Mouse (Mus musculus): ENCODE data around the gene Slc35f6. TPM values are rescaled to one million over a fixed set of nuclear protein-coding genes. Genes with fewer than 3 reads are reported as not detected.
A peak's percentile ranks its signal among the peaks of the same experiment; 100 is the strongest.

Slc35f6 gene
- polyA plus RNA-seq, 2 experiments = 10.1 to 10.2 TPM

GRCm38 (mm10) chr5:30678722-30679296 is 31.1 kb downstream of the Slc35f6 start:
- Histone ChIP-seq H3K4me1 (replicated peaks; ENCODE audit: control insufficient read depth in 2 of 2, insufficient read depth in 2 of 2, low read length in 1 of 2) (no peaks in the 10 kb centered on the region), H3K27ac (no peak overlapping the region), H3K4me3 (ENCODE audit: insufficient read depth in 1 of 2, low read depth in 2 of 2, low read length in 2 of 2) (no peak overlapping the region), H3K9ac (replicated peaks) (no peak overlapping the region), H3K36me3 (replicated peaks; ENCODE audit: control insufficient read depth, insufficient read depth, low read depth) (peaks cover 28% of the 10 kb centered on the region), H3K4me2 (ENCODE audit: low read depth) (no peak overlapping the region), H3K9me3 (ENCODE audit: control insufficient read depth, low read length) (no peaks in the 10 kb centered on the region), H3K27me3 (ENCODE audit: control insufficient read depth, insufficient read depth, low read length) (no peaks in the 10 kb centered on the region)
- ATAC-seq (ENCODE audit: insufficient read depth) (no peak), DNase-seq (ENCODE audit: low read depth in 3 of 3, low spot score in 3 of 3) (no peak)
- WGBS (ENCODE audit: insufficient replicate concordance) = 80% methylated on average over 4 of the region's 4 CpGs
- TF ChIP-seq EP300 (IDR thresholded peaks at IDR 0.05; ENCODE audit: low read depth) (no peak), CTCF (IDR thresholded peaks at IDR 0.05; ENCODE audit: low read depth) (no peak)

- H3K27me3 ChIP-seq (ENCODE audit: control insufficient read depth, insufficient read depth, low read length) = no peaks in the 10 kb centered on the region
- ATAC-seq (ENCODE audit: insufficient read depth) (no peak), DNase-seq (ENCODE audit: low read depth in 3 of 3, low spot score in 3 of 3) (no peak)
- H3K9me3 ChIP-seq (ENCODE audit: control insufficient read depth, low read length) = no peaks in the 10 kb centered on the region
- no peak overlapping the region for H3K4me3 ChIP-seq (ENCODE audit: insufficient read depth in 1 of 2, low read depth in 2 of 2, low read length in 2 of 2)
- no peak overlapping the region for H3K4me2 ChIP-seq (ENCODE audit: low read depth)
- no peaks in the 10 kb centered on the region for H3K4me1 ChIP-seq (replicated peaks; ENCODE audit: control insufficient read depth in 2 of 2, insufficient read depth in 2 of 2, low read length in 1 of 2)
- no peak overlapping the region for H3K9ac ChIP-seq (replicated peaks)
- TF ChIP-seq EP300 (IDR thresholded peaks at IDR 0.05; ENCODE audit: low read depth) (no peak), CTCF (IDR thresholded peaks at IDR 0.05; ENCODE audit: low read depth) (no peak)
- 37% methylated on average over 5 of the region's 5 CpGs for WGBS (ENCODE audit: insufficient replicate concordance)
- H3K27ac ChIP-seq = no peak overlapping the region
- peaks cover 20% of the 10 kb centered on the region for H3K36me3 ChIP-seq (replicated peaks; ENCODE audit: control insufficient read depth, insufficient read depth, low read depth)
Measured at GRCm38 (mm10) chr5:30679593-30679992, 31.9 kb downstream of the Slc35f6 start.

- no peak for ATAC-seq (ENCODE audit: insufficient read depth)
- no peak overlapping the region for H3K4me2 ChIP-seq (ENCODE audit: low read depth)
- H3K9ac ChIP-seq (replicated peaks) = no peak overlapping the region
- no peak for DNase-seq (ENCODE audit: low read depth in 3 of 3, low spot score in 3 of 3)
- H3K27me3 ChIP-seq (ENCODE audit: control insufficient read depth, insufficient read depth, low read length) = no peaks in the 10 kb centered on the region
- H3K9me3 ChIP-seq (ENCODE audit: control insufficient read depth, low read length) = no peaks in the 10 kb centered on the region
- H3K36me3 ChIP-seq (replicated peaks; ENCODE audit: control insufficient read depth, insufficient read depth, low read depth) = no peaks in the 10 kb centered on the region; the same call in 1 of the 2 replicates
- H3K27ac ChIP-seq = no peak overlapping the region
- no peaks in the 10 kb centered on the region for H3K4me1 ChIP-seq (replicated peaks; ENCODE audit: control insufficient read depth in 2 of 2, insufficient read depth in 2 of 2, low read length in 1 of 2)
- WGBS (ENCODE audit: insufficient replicate concordance) = 72% methylated on average over 5 of the region's 5 CpGs
- TF ChIP-seq EP300 (IDR thresholded peaks at IDR 0.05; ENCODE audit: low read depth) (no peak), CTCF (IDR thresholded peaks at IDR 0.05; ENCODE audit: low read depth) (no peak)
- H3K4me3 ChIP-seq (ENCODE audit: insufficient read depth in 1 of 2, low read depth in 2 of 2, low read length in 2 of 2) = no peak overlapping the region
Measured at GRCm38 (mm10) chr5:30681970-30682369, 34.2 kb downstream of the Slc35f6 start.

GRCm38 (mm10) chr5:30682967-30683600 is 35.4 kb downstream of the Slc35f6 start:
- H3K9ac ChIP-seq (replicated peaks) = no peak overlapping the region
- no peaks in the 10 kb centered on the region for H3K9me3 ChIP-seq (ENCODE audit: control insufficient read depth, low read length)
- DNase-seq (ENCODE audit: low read depth in 3 of 3, low spot score in 3 of 3) (no peak), ATAC-seq (ENCODE audit: insufficient read depth) (no peak)
- no peak overlapping the region for H3K27ac ChIP-seq
- no peaks in the 10 kb centered on the region for H3K4me1 ChIP-seq (replicated peaks; ENCODE audit: control insufficient read depth in 2 of 2, insufficient read depth in 2 of 2, low read length in 1 of 2)
- H3K4me3 ChIP-seq (ENCODE audit: insufficient read depth in 1 of 2, low read depth in 2 of 2, low read length in 2 of 2) = no peak overlapping the region
- TF ChIP-seq EP300 (IDR thresholded peaks at IDR 0.05; ENCODE audit: low read depth) (no peak), CTCF (IDR thresholded peaks at IDR 0.05; ENCODE audit: low read depth) (peak; percentile 58)
- H3K36me3 ChIP-seq (replicated peaks; ENCODE audit: control insufficient read depth, insufficient read depth, low read depth) = no peaks in the 10 kb centered on the region
- no peak overlapping the region for H3K4me2 ChIP-seq (ENCODE audit: low read depth)
- H3K27me3 ChIP-seq (ENCODE audit: control insufficient read depth, insufficient read depth, low read length) = no peaks in the 10 kb centered on the region

- TF ChIP-seq EP300 (IDR thresholded peaks at IDR 0.05; ENCODE audit: low read depth) = no peak
- TF ChIP-seq CTCF (IDR thresholded peaks at IDR 0.05; ENCODE audit: low read depth) = peak; percentile 63
- ATAC-seq (ENCODE audit: insufficient read depth) (no peak), DNase-seq (ENCODE audit: low read depth in 3 of 3, low spot score in 3 of 3) (no peak)
- H3K4me3 ChIP-seq (ENCODE audit: insufficient read depth in 1 of 2, low read depth in 2 of 2, low read length in 2 of 2) = no peak overlapping the region
- no peaks in the 10 kb centered on the region for H3K9me3 ChIP-seq (ENCODE audit: control insufficient read depth, low read length)
- H3K4me1 ChIP-seq (replicated peaks; ENCODE audit: control insufficient read depth in 2 of 2, insufficient read depth in 2 of 2, low read length in 1 of 2) = no peaks in the 10 kb centered on the region
- no peaks in the 10 kb centered on the region for H3K36me3 ChIP-seq (replicated peaks; ENCODE audit: control insufficient read depth, insufficient read depth, low read depth)
- no peak overlapping the region for H3K27ac ChIP-seq
- WGBS (ENCODE audit: insufficient replicate concordance) = 52% methylated on average over 3 of the region's 3 CpGs
- H3K27me3 ChIP-seq (ENCODE audit: control insufficient read depth, insufficient read depth, low read length) = no peaks in the 10 kb centered on the region
- no peak overlapping the region for H3K4me2 ChIP-seq (ENCODE audit: low read depth)
- no peak overlapping the region for H3K9ac ChIP-seq (replicated peaks)
Measured at GRCm38 (mm10) chr5:30683993-30684392, 36.3 kb downstream of the Slc35f6 start.

All from liver, embryonic 14.5 days (tissue).